Mouse (Mus musculus) embryonic facial prominence, embryonic 14.5 days (tissue): ENCODE results near the gene Nek7. TPM values are rescaled to one million over a fixed set of nuclear protein-coding genes. Genes with fewer than 3 reads are reported as not detected.

Source experiments
- ATAC-seq: fragments of 200-750 bp; cut with Nextera tagmentation; 2 replicates; pipeline ENCODE4 v1.8.0; 2017; ENCODE audit warnings: low read depth, moderate number of reproducible peaks, moderate TSS enrichment
- DNase-seq: peaks from one replicate; pipeline ENCODE4 v3.0.0-alpha.2; 2015; ENCODE audit warnings: low spot score
- H3K27ac ChIP-seq: fragments of 300-500 bp; sonication (generic); replicated peaks from 2 replicates; pipeline ENCODE4 v1.5.1; 2014; ENCODE audit warnings: low read depth, mild to moderate bottlenecking, low read length, moderate library complexity
- H3K27me3 ChIP-seq: fragments of 300-500 bp; sonication (generic); replicated peaks from 2 replicates; pipeline ENCODE4 v1.6.1; 2014; ENCODE audit warnings: low read length; ENCODE audit not compliant: control insufficient read depth, insufficient read depth
- H3K36me3 ChIP-seq: fragments of 300-500 bp; sonication (generic); 2 replicates; pipeline ENCODE4 v1.6.1; 2014; ENCODE audit warnings: low read length, mixed read lengths; ENCODE audit not compliant: control insufficient read depth, insufficient read depth
- H3K4me1 ChIP-seq: fragments of 300-500 bp; sonication (generic); 2 replicates; pipeline ENCODE4 v1.6.1; 2014; ENCODE audit warnings: antibody characterized with exemption, low read length; ENCODE audit not compliant: control insufficient read depth, insufficient read depth
- H3K4me2 ChIP-seq: fragments of 300-500 bp; sonication (generic); 2 replicates; pipeline ENCODE4 v1.6.1; 2014; ENCODE audit warnings: low read depth, mild to moderate bottlenecking, low read length, moderate library complexity, mixed read lengths
- H3K4me3 ChIP-seq: fragments of 300-500 bp; sonication (generic); 2 replicates; pipeline ENCODE4 v1.5.1; 2014; ENCODE audit warnings: low read depth, mild to moderate bottlenecking, low read length
- H3K9ac ChIP-seq: fragments of 300-500 bp; sonication (generic); 2 replicates; pipeline ENCODE4 v1.6.1; 2014; ENCODE audit warnings: low read depth, mild to moderate bottlenecking, low read length, moderate library complexity, mixed read lengths
- H3K9me3 ChIP-seq: fragments of 300-500 bp; sonication (generic); 2 replicates; pipeline ENCODE4 v1.6.1; 2016; ENCODE audit warnings: low read length; ENCODE audit not compliant: control insufficient read depth
- WGBS: fragments of 180-500 bp; shearing (Covaris S2); extraction: QIAGEN DNeasy Blood & Tissue Kit; methylation state at CpG from one replicate; pipeline ENCODE4 v1.1.7; 2014; 5-methylcytosine and 5-hydroxymethylcytosine counted together
- polyA plus RNA-seq: library from polyadenylated mRNA; unstranded; fragments of >200 nt; fragmentation: Nextera tagmentation; extraction: Ambion mirVana; gene quantifications from 2 replicates; pipeline ENCODE4 v1.2.1, GENCODE M21; 2014

Nek7 gene
- polyA plus RNA-seq, 1 experiment from 2014 or later, result 38.4 TPM

DNA sequence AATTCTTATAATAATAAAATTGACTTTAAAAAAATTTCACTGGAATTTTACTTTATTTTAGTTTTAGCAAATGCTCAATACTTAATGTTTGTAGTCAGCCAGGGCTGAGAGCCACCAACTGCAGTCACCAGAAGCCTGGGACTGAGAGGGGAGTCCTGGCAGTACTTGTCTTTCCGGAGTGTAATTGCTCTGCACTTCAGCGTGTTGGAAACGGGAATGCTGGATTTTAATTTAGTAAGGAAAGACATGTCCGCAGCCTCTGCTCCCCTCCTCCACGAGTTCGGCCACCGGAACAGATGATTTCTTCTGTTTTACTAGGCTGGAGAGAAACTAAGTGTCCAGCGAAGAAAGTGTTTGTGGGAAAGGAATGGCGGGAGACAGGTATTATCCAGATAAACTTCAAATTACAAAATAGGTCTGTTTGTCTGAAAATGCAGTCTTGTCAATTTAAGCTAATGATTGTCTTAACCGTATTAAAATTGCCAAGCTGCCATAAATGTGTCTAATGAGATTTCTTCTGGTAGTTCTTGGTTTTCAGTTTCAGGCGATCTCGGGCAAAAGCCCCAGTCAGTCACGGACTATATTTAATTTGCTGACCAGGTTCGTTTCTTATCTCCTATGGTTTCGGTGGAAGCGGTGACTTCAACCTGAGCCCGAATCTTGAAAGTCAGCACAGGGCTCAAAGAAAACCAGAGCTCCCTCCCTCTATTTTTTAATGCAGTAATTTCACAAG, 2.5 kb downstream of the Nek7 start:
- Histone ChIP-seq H3K9ac (peak overlapping the region; percentile 61), H3K36me3 (no peaks in the 10 kb centered on the region), H3K27me3 (no peaks in the 10 kb centered on the region), H3K9me3 (no peaks in the 10 kb centered on the region), H3K4me3 (peak overlapping the region; percentile 87), H3K4me1 (no peaks in the 10 kb centered on the region; the same call in 1 of the 2 replicates), H3K4me2 (peak overlapping the region; percentile 84), H3K27ac (peak overlapping the region; percentile 96)
- 11% methylated on average over 17 of the region's 17 CpGs for WGBS
- ATAC-seq (no peak), DNase-seq (no peak)

DNA sequence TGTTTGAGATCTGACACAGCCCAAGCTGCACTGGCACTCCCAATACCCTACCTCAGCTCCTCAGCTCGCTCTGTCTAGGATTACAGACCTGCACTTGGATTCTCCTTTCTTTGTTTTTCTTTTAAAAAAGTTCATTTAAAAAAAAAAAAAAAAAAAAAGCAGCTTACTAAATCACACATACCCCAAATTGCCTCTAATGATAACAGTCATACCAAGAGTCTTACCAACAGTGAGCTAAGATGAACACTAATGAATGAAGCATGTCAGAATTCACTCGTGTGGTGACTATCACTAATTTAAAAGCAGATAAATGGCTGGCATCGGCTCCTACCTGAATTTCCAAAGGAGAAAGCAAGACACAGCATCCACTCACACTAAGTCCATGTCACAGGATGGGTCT, 4.6 kb downstream of the Nek7 start:
- DNase-seq, result no peak
- H3K27ac ChIP-seq, result no peak overlapping the region
- H3K4me3 ChIP-seq, result no peak overlapping the region
- H3K36me3 ChIP-seq, result no peaks in the 10 kb centered on the region
- no peak for ATAC-seq
- H3K9ac ChIP-seq, result no peak overlapping the region
- 74% methylated on average over 3 of the region's 3 CpGs for WGBS
- H3K4me1 ChIP-seq, result no peaks in the 10 kb centered on the region
- H3K9me3 ChIP-seq, result no peaks in the 10 kb centered on the region
- no peaks in the 10 kb centered on the region for H3K27me3 ChIP-seq
- H3K4me2 ChIP-seq, result no peak overlapping the region

DNA sequence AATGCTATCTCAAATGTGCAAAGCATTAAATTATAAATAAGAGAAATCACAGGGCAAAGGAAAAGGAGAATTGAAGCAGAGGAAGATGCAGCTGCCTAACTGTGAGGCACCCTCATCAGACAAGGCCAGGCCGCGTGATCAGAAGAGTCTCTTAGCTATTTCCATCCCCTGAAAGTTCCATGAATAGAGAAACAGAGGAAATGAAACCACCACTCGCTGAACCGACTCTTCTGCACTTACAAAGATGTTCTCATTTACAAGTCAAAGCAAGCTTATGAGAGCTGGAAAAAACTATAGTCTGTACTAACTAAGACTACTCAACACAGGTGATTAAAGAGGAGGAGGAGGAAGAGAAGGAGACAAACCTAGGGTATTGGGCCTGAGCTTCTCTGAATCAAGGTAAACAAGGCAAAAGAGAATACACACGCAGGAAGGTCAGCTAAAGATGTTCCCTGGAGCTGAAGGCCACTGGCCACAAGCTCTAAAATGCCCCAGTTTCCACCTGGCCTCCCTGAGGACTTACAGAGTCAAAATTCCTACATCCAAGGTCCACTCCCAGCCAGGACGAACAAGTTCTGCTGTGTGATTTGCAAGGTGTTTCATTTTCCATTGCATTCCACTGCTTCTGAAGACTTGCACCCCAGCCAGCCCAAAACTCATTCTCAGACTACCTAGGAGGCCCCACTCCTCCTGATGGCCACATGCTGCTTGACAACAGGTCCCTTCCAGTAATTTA, 5.2 kb downstream of the Nek7 start:
- Histone ChIP-seq H3K9ac (no peak overlapping the region), H3K4me3 (no peak overlapping the region), H3K36me3 (no peaks in the 10 kb centered on the region), H3K4me1 (no peaks in the 10 kb centered on the region), H3K9me3 (no peaks in the 10 kb centered on the region), H3K4me2 (no peak overlapping the region), H3K27me3 (no peaks in the 10 kb centered on the region), H3K27ac (no peak overlapping the region)
- 75% methylated on average over 6 of the region's 6 CpGs for WGBS
- DNase-seq (no peak), ATAC-seq (no peak)

DNA sequence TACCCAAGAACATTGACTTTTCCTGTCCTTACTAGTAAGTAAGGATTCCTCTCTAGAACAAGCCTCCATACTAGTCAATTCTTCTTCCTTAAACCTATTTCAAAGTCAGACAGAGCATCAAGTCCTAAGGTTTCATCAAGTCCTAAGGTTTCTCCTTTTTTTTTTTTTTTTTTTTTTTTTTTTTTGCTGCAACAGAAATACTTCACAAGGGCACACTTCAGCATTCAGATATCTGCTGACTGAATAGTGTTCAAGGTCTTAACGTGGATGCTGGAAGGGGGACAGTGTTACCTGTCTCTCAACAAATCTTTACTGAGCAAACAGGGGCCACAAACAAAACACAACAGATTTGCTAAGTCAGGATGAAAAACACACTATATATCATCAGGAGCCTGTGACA, 7.8 kb downstream of the Nek7 start:
- no peaks in the 10 kb centered on the region for H3K4me1 ChIP-seq
- H3K27me3 ChIP-seq, result no peaks in the 10 kb centered on the region
- no peak for ATAC-seq
- no peak overlapping the region for H3K4me2 ChIP-seq
- no peaks in the 10 kb centered on the region for H3K9me3 ChIP-seq
- H3K36me3 ChIP-seq, result no peaks in the 10 kb centered on the region
- 82% methylated on average over 1 of the region's 1 CpGs for WGBS
- DNase-seq, result no peak
- H3K27ac ChIP-seq, result no peak overlapping the region
- H3K9ac ChIP-seq, result no peak overlapping the region
- no peak overlapping the region for H3K4me3 ChIP-seq

DNA sequence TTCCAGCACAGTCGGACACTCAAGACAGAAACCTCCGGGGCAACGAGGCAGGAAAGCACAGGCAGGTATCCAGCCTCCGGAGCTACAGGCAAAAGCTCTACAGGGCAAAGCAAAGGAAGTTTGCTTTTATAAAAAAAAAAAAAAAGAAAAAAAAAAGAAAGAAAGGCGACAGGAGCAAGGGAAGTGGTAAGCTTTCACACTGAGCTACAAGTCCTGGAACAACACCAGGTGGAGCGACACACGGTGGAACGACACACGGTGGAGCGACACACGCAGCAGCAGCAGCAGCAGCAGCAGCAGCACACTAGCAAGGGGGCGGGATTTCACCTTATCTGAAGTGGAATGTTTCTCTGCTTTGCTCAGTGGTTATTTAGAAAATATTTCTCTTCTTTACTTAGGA, 10.8 kb downstream of the Nek7 start:
- no peak overlapping the region for H3K4me2 ChIP-seq
- no peaks in the 10 kb centered on the region for H3K36me3 ChIP-seq
- H3K9ac ChIP-seq, result no peak overlapping the region
- no peak for ATAC-seq
- no peaks in the 10 kb centered on the region for H3K27me3 ChIP-seq
- H3K4me3 ChIP-seq, result no peak overlapping the region
- WGBS, result 81% methylated on average over 12 of the region's 12 CpGs
- no peak for DNase-seq
- no peaks in the 10 kb centered on the region for H3K9me3 ChIP-seq
- H3K4me1 ChIP-seq, result no peaks in the 10 kb centered on the region
- no peak overlapping the region for H3K27ac ChIP-seq

DNA sequence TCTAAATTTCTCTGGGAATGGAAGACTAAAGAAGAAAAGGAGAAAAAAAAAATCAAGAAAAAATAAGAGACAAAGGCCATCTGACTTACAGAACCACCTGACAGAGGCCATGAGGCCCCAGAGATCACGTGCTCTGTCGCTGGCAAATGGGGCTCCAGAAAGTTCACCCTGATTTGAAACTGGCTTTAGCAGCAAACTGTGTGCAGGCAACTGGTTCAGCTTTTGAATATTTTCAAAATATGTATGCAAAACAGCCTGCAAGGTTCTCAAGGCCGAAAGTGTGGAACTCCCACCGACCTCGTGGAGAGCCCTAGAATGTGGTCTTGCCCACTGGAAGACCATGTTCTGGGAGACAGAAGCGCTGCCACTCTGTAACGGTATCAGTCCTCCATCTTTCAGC, 11.6 kb downstream of the Nek7 start:
- ATAC-seq (no peak), DNase-seq (no peak)
- Histone ChIP-seq H3K4me3 (no peak overlapping the region), H3K27ac (no peak overlapping the region), H3K4me1 (no peaks in the 10 kb centered on the region), H3K27me3 (no peaks in the 10 kb centered on the region), H3K9me3 (no peaks in the 10 kb centered on the region), H3K4me2 (no peak overlapping the region), H3K9ac (no peak overlapping the region), H3K36me3 (no peaks in the 10 kb centered on the region)
- 92% methylated on average over 7 of the region's 7 CpGs for WGBS

DNA sequence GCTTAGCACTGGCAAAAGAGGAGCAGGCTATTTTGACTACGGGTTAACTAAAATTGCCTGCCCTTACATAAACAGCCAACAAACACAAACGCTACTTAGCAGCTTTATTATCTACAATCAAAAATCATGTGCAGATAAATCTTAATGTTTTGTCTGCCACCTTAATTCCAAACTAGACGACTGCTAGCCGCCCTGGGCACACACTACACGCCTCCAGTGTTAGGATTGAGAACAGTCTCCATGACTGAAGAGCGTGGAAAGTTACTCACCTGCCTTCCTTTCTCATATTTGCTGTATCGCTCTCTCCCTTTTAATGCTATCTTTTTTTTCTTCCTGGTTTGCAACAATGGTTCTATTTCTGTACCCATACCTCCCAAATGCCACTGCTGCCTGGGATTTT, 12.1 kb downstream of the Nek7 start:
- Histone ChIP-seq H3K4me2 (no peak overlapping the region), H3K36me3 (no peaks in the 10 kb centered on the region), H3K9me3 (no peaks in the 10 kb centered on the region), H3K27me3 (no peaks in the 10 kb centered on the region), H3K4me1 (no peaks in the 10 kb centered on the region), H3K9ac (no peak overlapping the region), H3K27ac (no peak overlapping the region), H3K4me3 (no peak overlapping the region)
- 85% methylated on average over 7 of the region's 7 CpGs for WGBS
- ATAC-seq (no peak), DNase-seq (no peak)

DNA sequence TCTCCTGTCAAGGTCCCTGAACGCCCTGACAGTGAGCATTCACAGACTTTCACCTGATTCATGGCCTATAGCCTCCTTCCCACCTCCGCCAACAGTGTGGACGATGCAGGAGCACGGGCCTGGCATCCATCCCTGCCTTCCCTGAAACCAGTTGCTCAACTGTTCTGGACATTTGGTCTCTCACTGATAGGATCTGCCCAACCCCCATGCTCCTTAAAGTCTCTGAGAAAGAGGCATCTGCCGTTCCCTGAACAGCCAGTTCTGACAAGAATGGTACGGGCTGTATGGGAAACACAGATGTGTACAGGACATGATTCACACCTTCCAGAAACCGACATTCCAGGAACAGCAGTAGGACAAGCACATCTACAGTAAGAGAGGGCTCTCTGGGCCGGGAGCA, 13.2 kb downstream of the Nek7 start:
- Histone ChIP-seq H3K36me3 (no peaks in the 10 kb centered on the region), H3K4me2 (no peak overlapping the region), H3K9ac (no peak overlapping the region), H3K27me3 (no peaks in the 10 kb centered on the region), H3K4me3 (no peak overlapping the region), H3K27ac (no peak overlapping the region), H3K4me1 (no peaks in the 10 kb centered on the region), H3K9me3 (no peaks in the 10 kb centered on the region)
- DNase-seq (no peak), ATAC-seq (no peak)
- WGBS, result 83% methylated on average over 8 of the region's 8 CpGs

DNA sequence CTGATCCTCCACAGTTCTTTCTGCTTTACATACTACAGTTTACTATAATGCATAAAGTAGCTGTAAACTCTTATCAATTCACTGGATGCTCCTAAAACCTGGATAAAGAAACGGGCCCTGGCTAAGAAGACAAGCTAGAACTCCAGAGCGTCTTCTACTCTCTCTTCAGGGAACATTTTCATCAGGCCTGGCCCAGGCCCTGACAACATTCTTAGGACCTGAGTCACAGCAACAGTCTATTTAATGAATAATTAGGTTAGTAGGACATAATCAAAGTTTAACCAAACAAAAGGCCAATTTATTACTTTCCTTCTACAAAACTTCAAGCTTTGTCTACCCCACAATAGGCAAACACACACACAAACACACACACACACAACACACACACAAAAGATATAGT, 15.2 kb downstream of the Nek7 start:
- no peaks in the 10 kb centered on the region for H3K9me3 ChIP-seq
- no peak overlapping the region for H3K4me3 ChIP-seq
- DNase-seq (no peak), ATAC-seq (no peak)
- H3K9ac ChIP-seq, result no peak overlapping the region
- H3K36me3 ChIP-seq, result no peaks in the 10 kb centered on the region
- no peaks in the 10 kb centered on the region for H3K4me1 ChIP-seq
- no peaks in the 10 kb centered on the region for H3K27me3 ChIP-seq
- 81% methylated on average over 2 of the region's 2 CpGs for WGBS
- no peak overlapping the region for H3K27ac ChIP-seq
- no peak overlapping the region for H3K4me2 ChIP-seq
